Mouse (Mus musculus): ENCODE measurements around the gene Xpo4.

Xpo4 gene

GRCm38 (mm10) chr14:57542231-57542630 is 123.0 kb downstream of the Xpo4 start:
- no peak for DNase-seq (ENCODE audit: extremely low read depth, low read depth, low spot score)

- DNase-seq (ENCODE audit: extremely low read depth, low read depth, low spot score) = no peak
Observed at GRCm38 (mm10) chr14:57540683-57541082, 124.5 kb downstream of the Xpo4 start.

GRCm38 (mm10) chr14:57537261-57538015 is 127.8 kb downstream of the Xpo4 start:
- no peak for DNase-seq (ENCODE audit: extremely low read depth, low read depth, low spot score)

GRCm38 (mm10) chr14:57536820-57537219 is 128.4 kb downstream of the Xpo4 start:
- no peak for DNase-seq (ENCODE audit: extremely low read depth, low read depth, low spot score)

GRCm38 (mm10) chr14:57535646-57536045 is 129.6 kb downstream of the Xpo4 start:
- DNase-seq (ENCODE audit: extremely low read depth, low read depth, low spot score) = no peak

GRCm38 (mm10) chr14:57534961-57535360 is 130.3 kb downstream of the Xpo4 start:
- DNase-seq (ENCODE audit: extremely low read depth, low read depth, low spot score) = no peak

- DNase-seq (ENCODE audit: extremely low read depth, low read depth, low spot score) = no peak
Observed at GRCm38 (mm10) chr14:57534346-57534745, 130.9 kb downstream of the Xpo4 start.

GRCm38 (mm10) chr14:57533841-57534240 is 131.4 kb downstream of the Xpo4 start:
- no peak for DNase-seq (ENCODE audit: extremely low read depth, low read depth, low spot score)

GRCm38 (mm10) chr14:57533214-57533613 is 132.0 kb downstream of the Xpo4 start:
- DNase-seq (ENCODE audit: extremely low read depth, low read depth, low spot score) = no peak

- no peak for DNase-seq (ENCODE audit: extremely low read depth, low read depth, low spot score)
Observed at GRCm38 (mm10) chr14:57532577-57532976, 132.7 kb downstream of the Xpo4 start.

- DNase-seq (ENCODE audit: extremely low read depth, low read depth, low spot score) = no peak
Observed at GRCm38 (mm10) chr14:57529786-57530515, 135.3 kb downstream of the Xpo4 start.

GRCm38 (mm10) chr14:57529086-57529785 is 136.0 kb downstream of the Xpo4 start:
- DNase-seq (ENCODE audit: extremely low read depth, low read depth, low spot score) = no peak

GRCm38 (mm10) chr14:57527598-57527997 is 137.6 kb downstream of the Xpo4 start:
- DNase-seq (ENCODE audit: extremely low read depth, low read depth, low spot score) = no peak

Data from fat pad, adult 2 months (tissue).